Mouse (Mus musculus): ENCODE measurements at regions not wholly inside any gene's neighbourhood (a gene's known extent, or its start where the extent isn't known, plus 50 kb on each side); places are given as distances from the start of the nearest gene placed in this dataset.

DNA sequence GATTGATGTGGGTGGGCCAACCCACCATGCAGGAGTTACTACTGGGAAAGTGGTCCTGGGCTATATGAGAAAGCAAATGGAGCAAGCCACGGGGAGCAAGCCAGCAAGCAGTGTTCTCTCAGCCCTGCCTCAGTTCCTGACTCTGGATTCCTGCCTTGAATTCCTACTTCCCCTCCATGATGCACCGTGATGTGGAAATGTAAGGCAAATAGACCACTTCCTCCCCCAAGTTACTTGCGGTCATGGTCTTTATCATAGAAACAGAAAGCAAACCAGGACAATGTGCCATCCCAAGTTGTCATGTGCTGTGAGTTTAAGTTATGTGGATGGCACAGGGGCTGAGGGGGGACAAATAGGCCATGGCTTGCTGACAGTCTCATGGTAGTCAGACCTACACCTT lies 139.5 kb downstream of the Snx10 start:
- no peak overlapping the region for H3K9ac ChIP-seq (ENCODE audit: insufficient read depth, low read depth)
- H3K4me3 ChIP-seq (replicated peaks in 1 of 3; ENCODE audit: low read depth in 2 of 3, low read length in 2 of 3, poor library complexity in 1 of 3) = no peak overlapping the region
- in situ Hi-C loops (cut with MboI; ENCODE audit: low pct_ligation_motif_present, low pct_unique_long_range_greater_than_20kb, low sequenced_read_pairs) = no loop called here
- H3K79me2 ChIP-seq (replicated peaks; ENCODE audit: control insufficient read depth, extremely low read depth, insufficient read depth, poor library complexity, severe bottlenecking) = no peaks in the 10 kb centered on the region
- H3K27ac ChIP-seq (ENCODE audit: insufficient read depth, low read depth) = no peak overlapping the region
- dilution Hi-C loops (cut with MboI; ENCODE audit: extremely low pct_ligation_motif_present, extremely low pct_unique_long_range_greater_than_20kb, low sequenced_read_pairs) = no loop called here
- TF ChIP-seq UBTF (IDR thresholded peaks at IDR 0.05; ENCODE audit: low read depth, low read length) (no peak), ELF1 (IDR thresholded peaks at IDR 0.05; ENCODE audit: low read depth, low read length) (no peak), MAZ (IDR thresholded peaks at IDR 0.05; ENCODE audit: low read depth, low read length) (no peak), USF1 (IDR thresholded peaks at IDR 0.05; ENCODE audit: low read depth, low read length) (no peak), IRF4 (IDR thresholded peaks at IDR 0.05; ENCODE audit: low read depth, low read length) (no peak), JUN (IDR thresholded peaks at IDR 0.05; ENCODE audit: insufficient read depth, low read depth, low read length) (no peak), POLR2A (IDR thresholded peaks at IDR 0.05; ENCODE audit: low read depth, low read length) (no peak), ZKSCAN1 (IDR thresholded peaks at IDR 0.05; ENCODE audit: borderline replicate concordance, low read depth, low read length) (no peak), MAFK (IDR thresholded peaks at IDR 0.05; ENCODE audit: insufficient replicate concordance, low read length) (no peak), MEF2A (IDR thresholded peaks at IDR 0.05; ENCODE audit: borderline replicate concordance, low read depth, low read length) (no peak), BHLHE40 (IDR thresholded peaks at IDR 0.05; ENCODE audit: low read depth, low read length) (no peak), USF2 (conservative IDR thresholded peaks at IDR 0.05; ENCODE audit: low read depth, low read length) (no peak), GABPA (IDR thresholded peaks at IDR 0.05; ENCODE audit: insufficient replicate concordance, low read depth, low read length) (no peak), CHD2 (IDR thresholded peaks at IDR 0.05; ENCODE audit: low read length) (no peak), ETS1 (conservative IDR thresholded peaks at IDR 0.05; ENCODE audit: low read depth, low read length) (no peak), PAX5 (IDR thresholded peaks at IDR 0.05; ENCODE audit: low read length) (no peak), NELFE (IDR thresholded peaks at IDR 0.05; ENCODE audit: low read depth, low read length) (no peak), TCF12 (IDR thresholded peaks at IDR 0.05; ENCODE audit: low read depth, low read length) (no peak), HCFC1 (IDR thresholded peaks at IDR 0.05; ENCODE audit: low read depth, low read length) (no peak)
- peaks cover 22% of the 10 kb centered on the region for H3K9me3 ChIP-seq (replicated peaks; ENCODE audit: low read length)
- no peaks in the 10 kb centered on the region for H3K27me3 ChIP-seq (replicated peaks)
- no peak overlapping the region for H3K4me2 ChIP-seq (ENCODE audit: insufficient read depth, low read depth, poor library complexity, severe bottlenecking)
- no peaks in the 10 kb centered on the region for H3K4me1 ChIP-seq (ENCODE audit: control insufficient read depth in 1 of 2, insufficient read depth in 2 of 2)
- no peak for DNase-seq (ENCODE audit: extremely low read depth)
- no peaks in the 10 kb centered on the region for H3K36me3 ChIP-seq (replicated peaks in 1 of 2; ENCODE audit: control insufficient read depth in 1 of 2, insufficient read depth in 1 of 2, low read length in 1 of 2)

DNA sequence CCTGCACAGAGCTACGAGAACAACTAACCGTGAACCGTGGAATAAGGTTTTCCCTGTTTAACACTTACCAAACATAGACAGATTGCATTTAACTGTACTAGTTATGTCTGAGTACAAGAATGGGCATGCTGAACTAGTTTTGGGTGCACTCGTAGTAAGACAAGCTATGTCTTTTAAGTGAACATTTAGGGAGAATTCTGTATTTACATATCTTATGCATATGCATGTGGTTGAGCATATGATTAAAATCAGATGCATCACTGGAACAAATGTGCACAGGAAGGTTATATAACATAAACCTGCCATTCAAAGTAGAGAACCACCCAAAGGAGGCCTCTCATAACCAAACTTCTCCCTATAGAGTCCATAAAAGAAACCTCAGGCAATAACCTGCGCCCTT lies 140.3 kb downstream of the Snx10 start:
- DNase-seq (ENCODE audit: extremely low read depth) = no peak
- in situ Hi-C loops (cut with MboI; ENCODE audit: low pct_ligation_motif_present, low pct_unique_long_range_greater_than_20kb, low sequenced_read_pairs) (no loop called here), dilution Hi-C loops (cut with MboI; ENCODE audit: extremely low pct_ligation_motif_present, extremely low pct_unique_long_range_greater_than_20kb, low sequenced_read_pairs) (no loop called here)
- Histone ChIP-seq H3K27ac (ENCODE audit: insufficient read depth, low read depth) (no peak overlapping the region), H3K27me3 (replicated peaks) (no peaks in the 10 kb centered on the region), H3K4me2 (ENCODE audit: insufficient read depth, low read depth, poor library complexity, severe bottlenecking) (no peak overlapping the region), H3K4me3 (replicated peaks in 1 of 3; ENCODE audit: low read depth in 2 of 3, low read length in 2 of 3, poor library complexity in 1 of 3) (no peak overlapping the region), H3K79me2 (replicated peaks; ENCODE audit: control insufficient read depth, extremely low read depth, insufficient read depth, poor library complexity, severe bottlenecking) (no peaks in the 10 kb centered on the region), H3K36me3 (replicated peaks in 1 of 2; ENCODE audit: control insufficient read depth in 1 of 2, insufficient read depth in 1 of 2, low read length in 1 of 2) (no peaks in the 10 kb centered on the region), H3K9me3 (replicated peaks; ENCODE audit: low read length) (peaks cover 22% of the 10 kb centered on the region), H3K9ac (ENCODE audit: insufficient read depth, low read depth) (no peak overlapping the region), H3K4me1 (ENCODE audit: control insufficient read depth in 1 of 2, insufficient read depth in 2 of 2) (no peaks in the 10 kb centered on the region)
- TF ChIP-seq E2F4 (IDR thresholded peaks at IDR 0.05; ENCODE audit: insufficient replicate concordance, low read depth, low read length) (no peak), NRF1 (IDR thresholded peaks at IDR 0.05; ENCODE audit: low read depth, low read length) (no peak), IRF4 (IDR thresholded peaks at IDR 0.05; ENCODE audit: low read depth, low read length) (no peak), MAFK (IDR thresholded peaks at IDR 0.05; ENCODE audit: insufficient replicate concordance, low read length) (no peak), CTCF (conservative IDR thresholded peaks at IDR 0.05 in 1 of 2, IDR thresholded peaks at IDR 0.05 in 1 of 2; ENCODE audit: low read depth in 2 of 2, low read length in 2 of 2) (no peak), PAX5 (IDR thresholded peaks at IDR 0.05; ENCODE audit: low read length) (no peak), ZKSCAN1 (IDR thresholded peaks at IDR 0.05; ENCODE audit: borderline replicate concordance, low read depth, low read length) (no peak), BHLHE40 (IDR thresholded peaks at IDR 0.05; ENCODE audit: low read depth, low read length) (no peak)
